ENCODE assay signal across 8 mouse cellular contexts in genomic region chr10:80747410-80747809, GRCm38 (mm10). TPM values are rescaled to one million over a fixed set of nuclear protein-coding genes. Genes with fewer than 3 reads are reported as not detected.
A peak's percentile ranks its signal among the peaks of the same experiment; 100 is the strongest.
DNase-seq lines count a peak whose midpoint lies in the region; ATAC-seq lines count a peak whose summit lies in the region.

No protein-coding gene starts in this region.

- intact Hi-C loops in gastrocnemius, postnatal 36 days (cut with DNase I): loop anchor here (5.0 kb wide), 3 partner anchors 35 to 245 kb away; no protein-coding TSS in a partner anchor

- DNase-seq in CD8-positive naive resting alpha-beta T cell, adult 2 months (ENCODE audit: low read depth in 2 of 2, low spot score in 2 of 2): peak; percentile 66 to 67
- peak; percentile 56 for DNase-seq in Muller cell, postnatal 12 days (ENCODE audit: inconsistent ontology term)
- DNase-seq in cerebellum, postnatal 36 days: peak; percentile 88 to 89
- DNase-seq in gastrocnemius, postnatal 36 days: peak; percentile 58 to 68
- DNase-seq in layer of hippocampus, adult 9-10 months (ENCODE audit: low spot score): peak; percentile 57
- peak; percentile 81 to 86 for DNase-seq in lung, postnatal 4 days
- peak; percentile 80 for DNase-seq in right cerebral cortex, postnatal 4 days

- ATAC-seq in activated CD4-positive, CD25-positive, alpha-beta regulatory T cell, adult 4 months: no peak

RNA-seq across cellular contexts. Expression of gene Ap3d1, which starts 5.3 kb away (rescaled TPM):
- 10 to 100 TPM; 23.8 to 25.6 TPM for total RNA-seq in gastrocnemius, postnatal 36 days (2021)
- polyA plus RNA-seq in activated CD4-positive, CD25-positive, alpha-beta regulatory T cell, adult 4 months (2017; shearing (Covaris generic)): 10 to 100 TPM; 22.7 to 24.0 TPM

RNA-seq across cellular contexts. Expression of gene Dot1l, which starts 7.6 kb away (rescaled TPM):
- total RNA-seq in gastrocnemius, postnatal 36 days (2021): 10 to 100 TPM; 19.2 to 24.8 TPM
- 10 to 100 TPM; 13.6 to 18.0 TPM for polyA plus RNA-seq in activated CD4-positive, CD25-positive, alpha-beta regulatory T cell, adult 4 months (2017; shearing (Covaris generic))

RNA-seq across cellular contexts. Expression of gene Izumo4, which starts 45.4 kb away (rescaled TPM):
- 1 to 10 TPM; 1.2 to 2.7 TPM for total RNA-seq in gastrocnemius, postnatal 36 days (2021)
- 10 to 100 TPM; 80.1 to 96.5 TPM for polyA plus RNA-seq in activated CD4-positive, CD25-positive, alpha-beta regulatory T cell, adult 4 months (2017; shearing (Covaris generic))

RNA-seq across cellular contexts. Expression of gene Mob3a, which starts 45.6 kb away (rescaled TPM):
- 1 to 10 TPM; 3.4 to 3.6 TPM for total RNA-seq in gastrocnemius, postnatal 36 days (2021)
- 100 to 1,000 TPM; 212 to 221 TPM for polyA plus RNA-seq in activated CD4-positive, CD25-positive, alpha-beta regulatory T cell, adult 4 months (2017; shearing (Covaris generic))

RNA-seq across cellular contexts. Expression of gene Sf3a2, which starts 50.6 kb away (rescaled TPM):
- total RNA-seq in gastrocnemius, postnatal 36 days (2021): 10 to 100 TPM; 23.1 to 29.4 TPM
- 10 to 100 TPM; 18.9 to 19.9 TPM for polyA plus RNA-seq in activated CD4-positive, CD25-positive, alpha-beta regulatory T cell, adult 4 months (2017; shearing (Covaris generic))
